Mouse (Mus musculus): Measurements from ENCODE around the gene Gadd45a. TPM values are rescaled to one million over a fixed set of nuclear protein-coding genes. Genes with fewer than 3 reads are reported as not detected.

The Gadd45a gene
- total RNA-seq, 2 experiments from 2014 or later, result 7.2 to 10.5 TPM

DNA sequence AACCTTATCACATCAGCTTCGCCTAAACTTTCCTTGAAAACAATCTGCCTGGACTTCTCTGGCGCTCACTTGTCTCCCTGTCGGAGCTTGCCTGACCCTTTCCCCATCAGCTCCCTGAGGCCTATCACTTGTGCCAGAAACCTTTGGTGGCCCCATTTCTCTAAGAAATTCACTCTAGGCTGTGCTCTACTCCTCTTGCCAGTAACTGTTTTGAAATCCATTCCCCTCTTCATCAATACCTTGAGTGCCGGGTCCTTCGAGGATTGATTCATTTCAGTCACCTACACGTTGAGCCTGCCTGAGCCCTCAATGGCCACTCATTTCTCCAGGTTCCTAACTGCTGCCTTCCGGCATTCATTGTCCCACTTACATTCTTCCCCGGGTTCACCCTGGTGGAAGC is 44.5 kb downstream of the Gadd45a start:
- DNase-seq (ENCODE audit: low spot score in 2 of 2), result no peak
- intact Hi-C loops (cut with DNase I), result no loop called here

DNA sequence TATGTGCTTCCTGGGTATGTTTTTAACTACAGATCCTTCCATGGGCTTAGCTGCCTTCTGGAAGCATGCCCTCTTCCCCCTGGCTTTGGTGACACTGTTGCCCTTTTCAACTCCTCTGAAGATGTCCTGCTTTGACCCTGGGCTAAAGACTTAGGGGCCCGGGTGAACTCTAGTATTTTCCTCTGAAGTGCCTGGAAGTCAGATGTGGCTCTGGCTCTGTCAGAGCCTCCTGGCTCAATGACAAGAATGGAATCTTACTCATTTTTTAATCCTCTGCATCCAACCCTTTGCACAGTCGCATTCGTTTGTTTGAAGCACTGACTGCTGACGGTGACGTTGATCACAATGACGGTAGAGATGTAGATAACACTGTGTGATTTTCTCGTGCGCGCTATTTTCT is 45.0 kb downstream of the Gadd45a start:
- intact Hi-C loops (cut with DNase I), result no loop called here
- no peak for DNase-seq (ENCODE audit: low spot score in 2 of 2)

- no peak for DNase-seq (ENCODE audit: low spot score in 2 of 2)
- intact Hi-C loops (cut with DNase I), result no loop called here
These were observed 47.7 kb downstream of the Gadd45a start for GRCm38 (mm10) chr6:66989518-66989917.

DNA sequence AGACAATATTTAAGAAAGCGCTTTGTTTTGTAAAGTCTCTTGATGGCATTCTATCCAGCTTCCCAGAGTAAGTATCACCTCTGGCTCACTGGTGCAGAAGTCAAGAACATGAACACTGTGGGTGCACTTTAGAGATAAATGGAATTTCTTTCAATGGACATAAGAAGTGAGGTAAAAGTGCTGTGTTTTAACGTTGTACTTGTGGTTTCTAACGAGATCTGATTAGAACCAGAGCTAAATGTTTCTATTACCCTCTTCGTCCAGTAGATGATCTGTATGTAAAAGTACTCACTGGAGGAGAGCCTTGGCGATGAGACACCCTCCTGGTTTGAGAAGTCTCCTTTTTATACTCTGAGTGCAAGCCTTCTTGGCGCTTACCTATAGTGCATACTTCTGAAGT is 48.2 kb downstream of the Gadd45a start:
- intact Hi-C loops (cut with DNase I), result no loop called here

DNA sequence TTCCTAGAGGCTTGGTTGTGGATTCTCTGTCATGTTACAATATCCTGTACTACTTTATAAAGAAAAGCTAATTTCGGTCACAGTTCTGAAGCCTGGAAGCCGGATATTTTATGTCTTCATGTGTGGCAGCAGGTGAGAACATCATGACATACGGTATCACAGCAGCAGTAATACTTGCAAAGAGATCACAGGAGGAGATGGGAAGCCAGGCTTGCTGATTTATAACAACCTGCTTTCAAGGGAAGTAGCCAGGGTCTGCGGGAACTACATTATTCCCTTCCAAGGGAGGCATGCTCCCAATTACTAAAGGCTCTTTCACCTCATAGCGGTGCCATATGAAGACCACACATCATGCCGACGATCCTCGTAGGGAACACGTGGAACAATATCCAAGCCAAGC is 48.9 kb downstream of the Gadd45a start:
- DNase-seq (ENCODE audit: low spot score in 2 of 2), result no peak
- intact Hi-C loops (cut with DNase I), result no loop called here

More for the DNA sequence above, 48.2 kb downstream of the Gadd45a start:
- no peak for DNase-seq (ENCODE audit: low spot score in 2 of 2)

DNA sequence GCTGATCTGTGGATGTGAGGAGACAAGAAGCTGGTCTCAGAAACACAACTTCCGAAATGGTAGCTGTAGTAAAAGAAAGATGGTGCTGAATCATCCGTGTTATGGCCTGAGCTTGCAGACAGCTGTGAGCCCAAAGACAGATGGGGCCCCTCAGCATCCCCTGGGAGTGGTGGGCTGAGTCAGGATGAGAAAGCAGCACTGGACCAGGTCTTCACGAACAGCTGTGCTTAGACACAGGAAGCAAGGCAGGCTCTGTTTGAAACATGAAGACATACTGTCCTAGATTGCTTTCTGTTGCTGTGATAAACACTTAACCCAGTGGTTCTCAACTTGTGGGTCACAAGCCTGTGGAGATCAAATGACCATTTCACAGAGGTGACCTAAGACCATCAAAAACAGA is 49.6 kb downstream of the Gadd45a start:
- no peak for DNase-seq (ENCODE audit: low spot score in 2 of 2)

DNA sequence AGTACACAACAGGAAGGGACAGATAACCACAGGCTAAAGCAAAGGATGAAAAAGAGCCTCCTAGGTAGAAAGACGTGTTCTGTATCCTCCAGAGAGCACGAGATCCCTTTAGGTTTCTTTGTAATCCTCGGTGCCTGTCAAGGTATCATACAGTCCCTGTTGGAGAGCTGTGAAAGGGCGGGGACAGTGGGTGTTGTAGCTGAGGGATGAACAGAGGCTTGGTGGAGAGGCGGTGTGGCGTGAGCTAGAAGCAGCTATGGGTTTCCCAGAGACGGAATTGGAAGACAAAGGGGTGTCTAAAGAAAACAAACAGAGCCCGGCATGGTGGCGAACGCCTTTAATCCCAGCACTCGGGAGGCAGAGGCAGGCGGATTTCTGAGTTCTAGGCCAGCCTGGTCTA is 51.2 kb downstream of the Gadd45a start:
- no peak for DNase-seq (ENCODE audit: low spot score in 2 of 2)
- intact Hi-C loops (cut with DNase I), result no loop called here

More for the DNA sequence above, 49.6 kb downstream of the Gadd45a start:
- intact Hi-C loops (cut with DNase I), result no loop called here

DNA sequence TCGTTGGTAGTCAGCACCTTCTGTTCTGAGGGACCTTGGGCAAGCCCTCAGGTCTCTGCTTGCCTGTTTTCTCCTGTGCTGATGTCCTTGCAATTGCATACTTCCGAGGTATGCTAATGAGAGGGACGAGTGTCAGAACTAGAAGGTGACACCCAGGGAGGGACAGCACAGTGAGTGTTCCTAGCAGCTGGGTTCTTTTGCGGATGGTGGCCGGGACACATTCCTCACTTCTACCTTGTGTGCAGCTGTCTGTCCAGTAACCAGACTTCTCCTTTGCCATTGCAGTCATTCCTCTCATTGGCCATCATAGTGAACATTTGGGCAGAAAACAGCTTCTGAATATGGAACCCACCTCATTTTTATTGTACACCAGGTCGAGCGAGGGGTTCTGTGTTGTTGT is 51.8 kb downstream of the Gadd45a start:
- intact Hi-C loops (cut with DNase I), result no loop called here
- DNase-seq (ENCODE audit: low spot score in 2 of 2), result no peak

Other genes with a start within 250 kb of the Gadd45a start
- gene Vmn1r39, start 226.8 kb downstream of the Gadd45a start, total RNA-seq (2021), result not detected
- gene Gng12, start 141.1 kb downstream of the Gadd45a start, total RNA-seq (2021), result 10 to 100 TPM; 55.8 to 69.6 TPM
- gene Serbp1, start 200.7 kb upstream of the Gadd45a start, total RNA-seq (2021), result 100 to 1,000 TPM; 194 to 206 TPM

Measured in left cerebral cortex, postnatal 36 days (tissue).